Mouse (Mus musculus): ENCODE measurements around the gene Grap. TPM values are rescaled to one million over a fixed set of nuclear protein-coding genes. Genes with fewer than 3 reads are reported as not detected.

The Grap gene
- total and polyA plus RNA-seq, 2 experiments from 2014 or later, result 4.3 to 11.0 TPM

- no peak overlapping the region for H3K9ac ChIP-seq (replicated peaks; ENCODE audit: low read depth, low read length)
- TF ChIP-seq EP300 (IDR thresholded peaks at IDR 0.05; ENCODE audit: low read depth) (no peak), CTCF (IDR thresholded peaks at IDR 0.05; ENCODE audit: low read depth) (no peak)
- H3K27ac ChIP-seq (ENCODE audit: low read depth), result no peak overlapping the region
- no peak overlapping the region for H3K4me3 ChIP-seq (ENCODE audit: low read depth, low read length)
- no peak overlapping the region for H3K4me2 ChIP-seq (ENCODE audit: low read depth, low read length)
- DNase-seq (ENCODE audit: low spot score), result no peak
- 0 out of 2 replicates have a peak, but pooled peaks cover 12% of the 10 kb centered on the region for H3K27me3 ChIP-seq (ENCODE audit: control insufficient read depth, insufficient read depth, low read length)
- WGBS, result 77% methylated on average over 4 of the region's 4 CpGs
- H3K9me3 ChIP-seq (replicated peaks; ENCODE audit: control insufficient read depth, low read length), result no peaks in the 10 kb centered on the region
- H3K4me1 ChIP-seq (ENCODE audit: control insufficient read depth, insufficient read depth), result no peaks in the 10 kb centered on the region
- ATAC-seq (ENCODE audit: insufficient read depth, low read depth), result no peak
- H3K36me3 ChIP-seq (replicated peaks; ENCODE audit: control insufficient read depth, insufficient read depth, low read length), result no peaks in the 10 kb centered on the region
Measured at GRCm38 (mm10) chr11:61677709-61678108, 24.6 kb downstream of the Grap start.

- ATAC-seq (ENCODE audit: insufficient read depth, low read depth) (no peak), DNase-seq (ENCODE audit: low spot score) (no peak)
- no peak for TF ChIP-seq EP300 (IDR thresholded peaks at IDR 0.05; ENCODE audit: low read depth)
- no peak for TF ChIP-seq CTCF (IDR thresholded peaks at IDR 0.05; ENCODE audit: low read depth)
- Histone ChIP-seq H3K4me2 (ENCODE audit: low read depth, low read length) (no peak overlapping the region), H3K9ac (replicated peaks; ENCODE audit: low read depth, low read length) (no peak overlapping the region), H3K9me3 (replicated peaks; ENCODE audit: control insufficient read depth, low read length) (no peaks in the 10 kb centered on the region), H3K4me3 (ENCODE audit: low read depth, low read length) (no peak overlapping the region), H3K27me3 (ENCODE audit: control insufficient read depth, insufficient read depth, low read length) (peaks cover 19% of the 10 kb centered on the region), H3K4me1 (ENCODE audit: control insufficient read depth, insufficient read depth) (peaks cover 11% of the 10 kb centered on the region), H3K27ac (ENCODE audit: low read depth) (no peak overlapping the region), H3K36me3 (replicated peaks; ENCODE audit: control insufficient read depth, insufficient read depth, low read length) (no peaks in the 10 kb centered on the region)
- 69% methylated on average over 4 of the region's 4 CpGs for WGBS
Measured at GRCm38 (mm10) chr11:61679091-61679866, 26.2 kb downstream of the Grap start.

GRCm38 (mm10) chr11:61683907-61684731, 31.1 kb downstream of the Grap start, which contains the start of gene Fam83g:
Fam83g (plus strand) TSS chr11:61684091.
- no peaks in the 10 kb centered on the region for H3K9me3 ChIP-seq (replicated peaks; ENCODE audit: control insufficient read depth, low read length)
- DNase-seq (ENCODE audit: low spot score) (no peak), ATAC-seq (ENCODE audit: insufficient read depth, low read depth) (peak; percentile 45; the same call in 1 of the 2 replicates)
- peak within 1 kb of the TSS; percentile 50 for H3K4me3 ChIP-seq (ENCODE audit: low read depth, low read length)
- peaks cover 21% of the 10 kb centered on the region for H3K4me1 ChIP-seq (ENCODE audit: control insufficient read depth, insufficient read depth)
- H3K9ac ChIP-seq (replicated peaks; ENCODE audit: low read depth, low read length), result 0 out of 2 replicates have a peak within 1 kb of the TSS, but pooled peaks have one; percentile 11
- TF ChIP-seq EP300 (IDR thresholded peaks at IDR 0.05; ENCODE audit: low read depth) (no peak), CTCF (IDR thresholded peaks at IDR 0.05; ENCODE audit: low read depth) (no peak)
- H3K27ac ChIP-seq (ENCODE audit: low read depth), result no peak within 1 kb of the TSS
- H3K27me3 ChIP-seq (ENCODE audit: control insufficient read depth, insufficient read depth, low read length), result peaks cover 23% of the 10 kb centered on the region
- 3% methylated on average over 71 of the region's 76 CpGs for WGBS
- H3K4me2 ChIP-seq (ENCODE audit: low read depth, low read length), result peak within 1 kb of the TSS; percentile 73
- no peaks in the 10 kb centered on the region for H3K36me3 ChIP-seq (replicated peaks; ENCODE audit: control insufficient read depth, insufficient read depth, low read length)

- no peak for ATAC-seq (ENCODE audit: insufficient read depth, low read depth)
- 53% methylated on average over 8 of the region's 8 CpGs for WGBS
- Histone ChIP-seq H3K4me2 (ENCODE audit: low read depth, low read length) (no peak overlapping the region; the same call in 1 of the 2 replicates), H3K9ac (replicated peaks; ENCODE audit: low read depth, low read length) (no peak overlapping the region), H3K27me3 (ENCODE audit: control insufficient read depth, insufficient read depth, low read length) (peaks cover 23% of the 10 kb centered on the region), H3K9me3 (replicated peaks; ENCODE audit: control insufficient read depth, low read length) (no peaks in the 10 kb centered on the region), H3K36me3 (replicated peaks; ENCODE audit: control insufficient read depth, insufficient read depth, low read length) (no peaks in the 10 kb centered on the region), H3K4me3 (ENCODE audit: low read depth, low read length) (no peak overlapping the region), H3K4me1 (ENCODE audit: control insufficient read depth, insufficient read depth) (peaks cover 21% of the 10 kb centered on the region), H3K27ac (ENCODE audit: low read depth) (no peak overlapping the region)
- TF ChIP-seq CTCF (IDR thresholded peaks at IDR 0.05; ENCODE audit: low read depth) (no peak), EP300 (IDR thresholded peaks at IDR 0.05; ENCODE audit: low read depth) (no peak)
- no peak for DNase-seq (ENCODE audit: low spot score)
Measured at GRCm38 (mm10) chr11:61685119-61685725, 32.2 kb downstream of the Grap start.

GRCm38 (mm10) chr11:61686141-61686540, 33.1 kb downstream of the Grap start:
- TF ChIP-seq CTCF (IDR thresholded peaks at IDR 0.05; ENCODE audit: low read depth) (no peak), EP300 (IDR thresholded peaks at IDR 0.05; ENCODE audit: low read depth) (no peak)
- Histone ChIP-seq H3K36me3 (replicated peaks; ENCODE audit: control insufficient read depth, insufficient read depth, low read length) (no peaks in the 10 kb centered on the region), H3K4me1 (ENCODE audit: control insufficient read depth, insufficient read depth) (peaks cover 21% of the 10 kb centered on the region), H3K4me2 (ENCODE audit: low read depth, low read length) (no peak overlapping the region), H3K27me3 (ENCODE audit: control insufficient read depth, insufficient read depth, low read length) (peaks cover 23% of the 10 kb centered on the region), H3K4me3 (ENCODE audit: low read depth, low read length) (no peak overlapping the region), H3K27ac (ENCODE audit: low read depth) (no peak overlapping the region), H3K9me3 (replicated peaks; ENCODE audit: control insufficient read depth, low read length) (no peaks in the 10 kb centered on the region), H3K9ac (replicated peaks; ENCODE audit: low read depth, low read length) (no peak overlapping the region)
- DNase-seq (ENCODE audit: low spot score) (no peak), ATAC-seq (ENCODE audit: insufficient read depth, low read depth) (no peak)
- WGBS, result 35% methylated on average over 2 of the region's 2 CpGs
